Mouse (Mus musculus) R1 (cell line): ENCODE results near the gene Umad1.

Experiments
- DNase-seq: peaks from one replicate; pipeline ENCODE4 v3.0.0-alpha.2; 2018; ENCODE audit warnings: low read depth, low spot score

The Umad1 gene

GRCm38 (mm10) chr6:8474316-8474715, 215.2 kb downstream of the Umad1 start:
- DNase-seq, result no peak

GRCm38 (mm10) chr6:8474820-8475219, 215.7 kb downstream of the Umad1 start:
- no peak for DNase-seq

- no peak for DNase-seq
Observed at GRCm38 (mm10) chr6:8479176-8479575, 220.1 kb downstream of the Umad1 start.

GRCm38 (mm10) chr6:8484437-8485275, 225.6 kb downstream of the Umad1 start:
- DNase-seq, result no peak

- DNase-seq, result peak; percentile 52
Observed at GRCm38 (mm10) chr6:8485414-8486175, 226.5 kb downstream of the Umad1 start.

- no peak for DNase-seq
Observed at GRCm38 (mm10) chr6:8486391-8487043, 227.4 kb downstream of the Umad1 start.

- DNase-seq, result no peak
Observed at GRCm38 (mm10) chr6:8487044-8487853, 228.2 kb downstream of the Umad1 start.

GRCm38 (mm10) chr6:8488249-8488648, 229.2 kb downstream of the Umad1 start:
- DNase-seq, result no peak

- no peak for DNase-seq
Observed at GRCm38 (mm10) chr6:8489266-8489665, 230.2 kb downstream of the Umad1 start.

GRCm38 (mm10) chr6:8489938-8490585, 231.0 kb downstream of the Umad1 start:
- DNase-seq, result no peak

- no peak for DNase-seq
Observed at GRCm38 (mm10) chr6:8492248-8492647, 233.2 kb downstream of the Umad1 start.

- no peak for DNase-seq
Observed at GRCm38 (mm10) chr6:8495109-8495826, 236.2 kb downstream of the Umad1 start.

- no peak for DNase-seq
Observed at GRCm38 (mm10) chr6:8495827-8496222, 236.7 kb downstream of the Umad1 start.

- no peak for DNase-seq
Observed at GRCm38 (mm10) chr6:8497234-8497867, 238.3 kb downstream of the Umad1 start.

- DNase-seq, result no peak
Observed at GRCm38 (mm10) chr6:8497868-8498257, 238.8 kb downstream of the Umad1 start.

- no peak for DNase-seq
Observed at GRCm38 (mm10) chr6:8498961-8499360, 239.9 kb downstream of the Umad1 start.

- no peak for DNase-seq
Observed at GRCm38 (mm10) chr6:8503953-8504352, 244.9 kb downstream of the Umad1 start.

GRCm38 (mm10) chr6:8504521-8505228, 245.6 kb downstream of the Umad1 start:
- no peak for DNase-seq

- DNase-seq, result no peak
Observed at GRCm38 (mm10) chr6:8506631-8507030, 247.5 kb downstream of the Umad1 start.
